Mouse (Mus musculus) layer of hippocampus, postnatal 14 days (tissue): Measurements from ENCODE around the gene Atf7ip. TPM values are rescaled to one million over a fixed set of nuclear protein-coding genes. Genes with fewer than 3 reads are reported as not detected.

Source experiments
- DNase-seq, 2 experiments: peaks; one replicate each; pipeline ENCODE4 v3.0.0; 2021 to 2022; ENCODE audit warnings: low spot score in 2 of 2, mixed read lengths in 1 of 2
- total RNA-seq, 2 experiments: library from RNA; stranded (reverse); gene quantifications; 2 replicates each; pipeline ENCODE4 v1.2.3; 2021

Atf7ip gene
- total RNA-seq, 2 experiments from 2014 or later = 108 to 121 TPM

DNA sequence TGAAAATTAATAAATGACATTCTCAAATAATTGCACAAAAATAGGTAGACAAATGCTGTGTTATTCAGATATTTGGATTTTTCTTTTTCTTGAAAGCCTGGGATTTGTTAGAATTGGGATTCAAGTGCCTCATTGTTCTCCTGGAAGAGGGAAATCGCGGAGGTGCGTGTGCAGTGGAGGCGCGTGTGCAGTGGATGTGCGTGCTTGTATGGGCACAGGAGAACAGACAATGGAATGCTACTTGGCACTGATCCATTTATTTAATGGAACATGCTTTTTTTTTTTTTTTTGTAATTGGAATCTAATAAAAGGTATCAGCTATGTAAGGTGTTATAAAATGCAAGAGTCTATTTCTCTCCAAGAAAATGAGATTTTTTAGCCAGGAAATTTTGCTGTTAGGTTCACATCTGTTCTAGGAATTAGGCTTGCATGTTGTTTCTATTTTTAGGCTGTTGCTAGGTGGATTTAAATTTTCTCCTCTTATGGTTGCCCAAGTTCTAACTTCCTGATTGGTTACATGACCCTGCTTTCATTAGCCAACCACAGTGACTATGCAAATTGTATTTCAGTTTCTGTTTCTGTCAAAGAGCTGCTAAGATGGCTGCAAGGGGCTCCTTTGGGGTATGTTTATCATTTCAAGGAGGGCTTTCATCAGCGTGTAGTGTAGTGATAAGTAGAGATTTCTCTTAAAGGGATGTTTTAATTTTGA is 44.8 kb downstream of the Atf7ip start:
- DNase-seq = no peak

DNA sequence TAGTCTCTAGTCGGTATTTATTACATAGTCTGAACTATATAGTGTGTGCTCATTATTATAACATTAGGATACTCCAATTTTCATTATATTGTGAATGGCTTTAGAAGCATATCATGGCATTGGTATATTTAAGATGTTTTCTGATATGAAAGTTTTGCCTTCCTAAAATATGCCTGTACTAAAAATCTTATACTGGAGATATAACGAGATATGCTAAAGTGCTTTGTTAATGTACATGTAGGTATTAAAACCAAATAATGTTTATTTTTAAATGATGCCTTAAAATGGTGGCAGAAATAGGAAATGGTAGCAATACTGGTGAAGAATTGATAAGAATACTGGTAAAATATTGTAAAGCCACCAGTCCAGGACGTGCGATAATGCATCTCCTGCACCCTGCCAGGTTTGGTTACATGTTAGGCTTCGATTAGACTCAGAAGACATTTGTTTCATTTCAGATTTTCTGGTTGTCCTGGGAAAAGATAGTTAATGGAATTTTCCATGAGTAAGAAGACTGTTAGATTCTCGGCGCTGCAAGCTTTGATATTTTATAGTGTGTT is 45.7 kb downstream of the Atf7ip start:
- DNase-seq = no peak

DNA sequence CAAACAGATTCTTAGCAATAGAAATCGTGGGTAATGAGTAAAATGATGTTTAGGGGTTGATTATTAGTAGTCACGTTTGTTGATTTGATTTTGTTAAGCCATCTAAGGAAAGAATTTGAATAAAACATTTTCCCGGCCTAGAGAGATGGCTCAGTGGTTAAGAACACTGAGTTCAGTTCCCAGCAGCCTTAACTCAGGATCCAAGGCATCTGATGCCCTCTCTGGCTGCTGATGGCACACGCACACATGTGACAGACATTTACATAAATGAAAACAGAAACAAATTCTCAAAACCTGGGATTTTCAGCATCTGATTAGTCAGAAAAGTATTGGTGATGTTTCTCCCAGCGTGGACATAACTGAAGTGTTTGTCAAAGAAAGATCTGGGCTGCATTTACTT is 47.2 kb downstream of the Atf7ip start:
- no peak for DNase-seq

GRCm38 (mm10) chr6:136553767-136554569 is 48.0 kb downstream of the Atf7ip start:
- peak in 1 of 2 experiments; percentile 76 for DNase-seq

GRCm38 (mm10) chr6:136554774-136555522 is 49.0 kb downstream of the Atf7ip start:
- no peak for DNase-seq

- no peak for DNase-seq
These were observed 49.6 kb downstream of the Atf7ip start for GRCm38 (mm10) chr6:136555523-136555915.

DNA sequence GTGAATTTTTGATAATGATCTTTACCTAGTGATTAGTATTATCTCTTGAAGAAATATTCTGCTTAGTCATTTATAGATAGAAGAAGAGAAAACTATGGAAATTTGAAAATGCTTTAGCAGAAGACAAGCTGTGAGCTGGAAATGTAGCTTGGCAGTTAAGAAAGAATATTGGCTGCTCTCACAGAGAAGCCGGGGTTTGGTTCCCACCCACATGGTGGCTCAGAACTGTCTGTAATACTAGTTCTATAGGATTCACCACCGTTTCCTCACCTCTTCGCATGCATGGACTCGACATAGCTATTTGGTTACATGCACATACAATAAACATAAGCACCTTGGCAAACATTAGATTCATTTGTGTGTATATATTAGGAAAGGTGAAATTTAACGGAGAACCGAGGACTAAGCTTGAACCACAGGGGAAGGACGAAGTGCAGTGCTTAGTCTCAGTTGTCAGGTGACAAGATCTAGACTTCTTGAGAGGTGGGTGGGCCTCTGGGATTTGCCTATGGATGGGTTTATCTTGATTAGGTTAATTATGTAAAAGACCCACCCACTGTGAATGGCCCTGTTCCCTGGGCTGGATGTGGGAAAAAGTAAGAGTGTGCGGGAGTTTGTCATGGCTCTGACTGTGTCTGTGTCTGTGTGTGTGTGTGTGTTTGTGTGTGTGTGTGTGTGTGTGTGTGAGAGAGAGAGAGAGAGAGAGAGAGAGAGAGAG is 52.5 kb downstream of the Atf7ip start:
- DNase-seq = no peak

DNA sequence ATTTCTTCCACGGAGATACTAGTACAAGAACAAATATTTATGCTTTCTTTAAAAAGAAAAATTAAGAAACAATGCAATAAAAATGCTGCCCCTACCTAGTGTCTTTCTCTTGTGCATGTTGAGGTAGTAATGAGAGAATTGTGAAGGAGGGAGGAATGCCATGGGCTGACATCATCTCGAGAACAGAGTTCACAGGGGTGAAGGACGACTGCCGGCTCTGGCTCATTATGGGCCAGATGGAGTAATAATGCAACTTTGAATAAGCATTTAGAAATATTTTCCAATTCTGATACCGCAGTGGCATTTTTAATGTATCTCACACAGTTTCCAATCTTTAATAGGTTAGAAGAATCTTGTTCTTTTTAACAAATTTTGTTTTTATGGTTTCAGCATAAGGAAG is 60.0 kb downstream of the Atf7ip start:
- DNase-seq = no peak

DNA sequence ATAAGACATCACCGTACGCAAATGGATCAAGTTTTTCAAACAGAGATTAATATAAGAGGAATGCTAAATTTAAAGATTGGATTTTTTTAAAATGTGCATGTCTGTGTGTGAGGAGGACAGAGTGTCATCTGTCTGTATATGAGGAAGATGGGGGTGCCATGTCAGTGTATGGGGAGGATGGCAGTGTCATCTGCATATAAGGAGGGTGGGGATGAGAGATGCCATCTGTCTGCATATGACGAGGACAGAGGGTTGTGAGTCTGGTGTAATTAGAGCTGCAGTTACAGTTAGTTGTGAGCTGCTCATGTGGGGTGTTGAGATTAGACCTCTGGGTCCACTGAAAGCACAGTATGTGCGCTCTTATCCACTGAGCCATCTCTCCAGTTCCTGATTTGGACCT is 84.8 kb downstream of the Atf7ip start:
- DNase-seq = no peak

DNA sequence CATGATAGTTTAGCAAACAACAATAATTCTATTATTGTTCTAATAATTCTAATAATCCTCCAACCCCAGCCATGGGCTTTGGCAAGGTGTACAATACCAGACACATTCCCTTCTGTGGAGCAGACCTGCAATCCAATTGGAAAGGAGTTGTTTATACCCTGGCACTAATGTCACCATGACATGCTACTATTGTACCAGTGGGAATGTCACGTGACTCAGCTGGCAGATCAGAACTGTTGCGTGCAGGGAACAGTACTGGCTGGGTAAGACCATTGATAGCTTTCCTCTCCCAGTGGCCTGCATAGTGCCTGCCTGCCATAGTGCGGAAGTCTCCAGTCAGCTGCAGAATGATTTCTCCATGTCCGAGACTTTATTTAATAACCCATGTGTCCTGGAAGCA is 88.6 kb downstream of the Atf7ip start:
- DNase-seq = peak in 1 of 2 experiments; percentile 51

DNA sequence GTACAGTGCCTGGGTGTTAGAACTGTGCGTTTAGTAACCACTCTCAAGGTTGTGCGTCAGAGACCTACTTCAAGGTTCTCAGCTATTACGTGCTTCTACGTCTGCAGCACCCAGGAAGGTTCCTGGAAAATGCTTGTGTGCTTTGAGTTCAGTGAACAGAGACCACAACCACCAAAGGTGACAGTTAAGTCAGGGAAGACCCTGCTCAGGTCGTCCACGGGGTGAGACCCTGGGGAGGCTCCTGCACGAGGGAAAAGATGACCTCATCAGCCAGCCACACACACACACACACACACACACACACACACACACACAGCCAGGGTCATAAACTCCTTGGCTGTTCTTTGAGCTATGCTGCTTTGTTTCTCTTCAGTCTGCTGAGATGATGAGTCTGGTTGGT is 96.6 kb downstream of the Atf7ip start:
- DNase-seq = no peak

DNA sequence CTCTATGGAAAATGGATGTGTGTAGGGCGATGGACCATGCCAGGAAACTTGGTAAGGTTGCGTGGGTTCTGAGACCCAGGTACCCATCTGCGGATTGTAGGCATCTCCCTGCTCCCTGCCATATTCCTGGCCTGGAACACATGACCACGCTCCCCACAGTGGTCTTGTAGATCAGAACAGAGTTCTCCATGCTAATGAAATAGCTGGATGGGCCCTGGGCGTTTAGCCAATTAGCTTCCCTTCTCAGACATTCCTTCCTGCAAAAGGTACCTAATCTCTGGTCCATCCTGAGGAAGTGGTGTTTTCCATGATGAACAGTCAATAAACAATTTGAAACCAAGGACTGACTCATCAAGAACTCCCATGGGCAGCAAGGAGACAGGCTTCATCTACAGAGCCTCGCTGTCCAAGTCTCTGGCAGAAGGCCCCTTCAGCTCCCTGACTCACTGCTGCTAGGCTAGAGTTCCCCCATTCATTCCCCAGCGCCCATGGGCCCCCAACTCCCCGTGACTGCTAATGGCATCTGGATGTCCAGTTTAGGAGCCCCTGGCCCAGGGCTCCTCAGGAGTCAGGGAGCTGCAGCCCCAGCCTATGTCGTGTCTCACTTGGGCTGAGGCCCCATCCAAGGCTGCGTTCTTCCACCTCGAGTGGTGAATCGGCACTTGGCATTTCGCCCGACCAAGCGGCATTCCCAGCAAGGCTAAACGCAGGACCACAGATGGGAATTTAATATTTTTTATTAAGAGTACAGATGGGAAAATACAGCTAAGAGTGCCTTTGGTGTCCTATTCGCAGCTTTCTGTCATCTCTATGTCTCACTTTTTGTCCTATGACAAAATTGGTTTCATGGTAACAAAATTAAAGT is 105.6 kb downstream of the Atf7ip start:
- no peak for DNase-seq

- no peak for DNase-seq
These were observed 106.3 kb downstream of the Atf7ip start for GRCm38 (mm10) chr6:136612312-136612711.

DNA sequence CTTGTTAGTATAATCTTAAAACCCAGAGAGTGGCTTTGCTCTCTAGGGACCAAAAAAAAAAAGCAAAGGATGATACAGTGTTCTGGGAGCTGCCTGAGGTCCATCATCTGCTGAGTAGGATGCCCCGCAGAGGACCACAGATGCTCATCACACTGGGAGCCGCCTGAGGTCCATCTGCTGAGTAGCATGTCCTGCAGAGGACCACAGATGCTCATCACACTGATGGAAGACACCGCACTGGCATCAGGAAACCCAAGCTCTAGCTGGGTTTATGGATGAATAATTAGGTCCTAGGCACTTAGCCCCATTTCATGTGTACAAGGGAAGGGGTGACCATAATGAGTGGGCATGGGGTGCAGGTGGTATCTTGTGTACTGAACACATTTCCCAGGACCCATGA is 108.2 kb downstream of the Atf7ip start:
- no peak for DNase-seq

DNA sequence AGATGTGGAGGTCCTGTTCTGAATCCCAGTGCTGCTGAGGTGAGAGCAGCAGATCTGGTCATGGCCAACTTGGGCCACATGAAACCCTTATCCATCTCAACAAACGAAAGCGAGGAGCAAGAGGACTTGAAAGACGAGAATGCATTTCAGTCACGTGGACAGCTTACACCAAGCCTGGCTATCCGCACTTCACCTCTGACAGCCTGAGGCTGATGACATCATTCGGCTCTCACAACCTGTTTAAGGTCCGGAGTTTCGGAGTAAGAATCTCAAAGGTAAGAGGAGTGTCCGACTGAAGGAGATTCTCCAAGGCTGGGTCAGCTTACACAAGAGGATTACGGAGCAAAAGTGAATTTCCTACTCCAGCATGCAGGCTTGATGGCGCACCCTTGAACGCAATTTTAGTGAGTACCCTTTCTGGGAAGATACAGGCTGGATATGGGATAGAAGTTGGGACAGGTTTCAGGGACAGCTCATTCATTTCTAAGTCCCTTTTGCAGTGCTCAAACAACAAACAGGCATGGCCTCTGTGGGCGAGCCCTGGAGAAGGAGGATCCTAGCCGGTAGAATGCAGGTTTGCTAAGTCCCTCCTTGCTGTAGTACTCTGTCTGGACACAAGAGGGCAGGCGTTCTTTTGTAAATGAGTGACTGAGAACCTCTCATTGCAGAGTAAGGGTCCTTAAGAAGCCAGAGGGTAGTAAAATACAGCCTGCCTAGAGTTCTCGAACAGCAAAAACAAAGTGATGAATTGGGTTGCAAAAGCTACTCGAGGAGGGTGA is 114.6 kb downstream of the Atf7ip start:
- DNase-seq = peak; percentile 70 to 83

DNA sequence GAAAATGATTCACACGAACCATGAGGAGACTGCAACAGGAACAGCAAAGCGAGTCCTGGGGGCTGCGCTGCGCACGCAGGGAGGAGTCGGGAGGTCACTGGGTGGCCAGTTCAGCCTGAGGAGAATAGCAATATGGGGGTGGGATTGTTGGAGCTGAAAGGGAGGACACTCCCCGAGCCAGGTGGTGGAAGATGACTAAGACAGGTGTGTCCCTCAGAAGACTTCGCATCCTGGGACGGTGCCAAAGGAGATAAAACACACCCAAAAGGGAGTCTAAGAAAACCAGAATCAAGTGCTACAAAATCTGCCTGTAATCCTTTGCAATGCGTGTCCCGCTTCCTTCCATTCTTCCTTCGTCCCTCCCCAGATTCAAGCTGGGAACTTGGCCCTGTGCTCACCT is 119.5 kb downstream of the Atf7ip start:
- DNase-seq = no peak

- DNase-seq = no peak
These were observed 123.7 kb downstream of the Atf7ip start for GRCm38 (mm10) chr6:136629639-136630038.

DNA sequence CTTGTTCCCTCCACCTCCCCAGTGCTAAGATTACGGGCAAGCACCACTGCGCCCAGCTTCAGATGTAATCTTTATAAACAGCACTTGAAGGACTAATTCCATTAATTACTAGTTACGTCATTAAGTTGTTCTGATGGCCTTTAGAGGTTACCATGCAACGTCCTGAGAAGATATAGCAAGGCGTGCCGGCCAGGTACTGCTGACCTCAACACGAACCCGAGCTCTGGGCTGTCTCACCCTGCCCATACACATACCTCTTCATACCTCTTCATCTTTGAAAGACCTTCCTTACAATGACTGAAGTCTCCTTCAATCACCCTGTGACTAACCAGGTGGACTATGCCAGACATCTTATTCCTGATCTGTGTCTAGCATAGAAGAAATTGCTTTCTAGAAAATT is 125.6 kb downstream of the Atf7ip start:
- no peak for DNase-seq

GRCm38 (mm10) chr6:136631945-136632534 is 126.1 kb downstream of the Atf7ip start:
- DNase-seq = no peak
